Mouse (Mus musculus): Measurements from ENCODE around the gene Tec. TPM values are rescaled to one million over a fixed set of nuclear protein-coding genes. Genes with fewer than 3 reads are reported as not detected.

The Tec gene
- total and polyA plus RNA-seq, 3 experiments = 7.9 to 25.9 (median 20.1) TPM

- dilution Hi-C loops (cut with MboI; ENCODE audit: extremely low pct_ligation_motif_present, extremely low pct_unique_long_range_greater_than_20kb, low sequenced_read_pairs) = no loop called here
- TF ChIP-seq E2F4 (IDR thresholded peaks at IDR 0.05; ENCODE audit: insufficient replicate concordance, low read depth, low read length) (no peak), TCF12 (IDR thresholded peaks at IDR 0.05; ENCODE audit: low read depth, low read length) (no peak), USF2 (conservative IDR thresholded peaks at IDR 0.05; ENCODE audit: low read depth, low read length) (no peak), MAZ (IDR thresholded peaks at IDR 0.05; ENCODE audit: low read depth, low read length) (no peak), CHD2 (IDR thresholded peaks at IDR 0.05; ENCODE audit: low read length) (no peak), CHD1 (IDR thresholded peaks at IDR 0.05; ENCODE audit: low read depth, low read length) (no peak)
- peaks cover 5 to 65% of the 10 kb centered on the region in 2 experiments for H3K36me3 ChIP-seq (replicated peaks in 1 of 2; ENCODE audit: control insufficient read depth in 1 of 2, insufficient read depth in 1 of 2, low read length in 1 of 2)
- no peak overlapping the region for H3K9ac ChIP-seq (ENCODE audit: insufficient read depth, low read depth)
- in situ Hi-C loops (cut with MboI; ENCODE audit: low pct_ligation_motif_present, low pct_unique_long_range_greater_than_20kb, low sequenced_read_pairs) = no loop called here
- H3K27ac ChIP-seq (ENCODE audit: insufficient read depth, low read depth) = no peak overlapping the region
- H3K27me3 ChIP-seq (replicated peaks) = no peaks in the 10 kb centered on the region
- no peaks in the 10 kb centered on the region for H3K9me3 ChIP-seq (replicated peaks; ENCODE audit: low read length)
- no peak overlapping the region for H3K4me2 ChIP-seq (ENCODE audit: insufficient read depth, low read depth, poor library complexity, severe bottlenecking)
- peaks cover 0 to 9% of the 10 kb centered on the region in 2 experiments; a peak in 1 of 4 replicates for H3K4me1 ChIP-seq (ENCODE audit: control insufficient read depth in 1 of 2, insufficient read depth in 2 of 2)
- H3K79me2 ChIP-seq (replicated peaks; ENCODE audit: control insufficient read depth, extremely low read depth, insufficient read depth, poor library complexity, severe bottlenecking) = no peaks in the 10 kb centered on the region
- DNase-seq (ENCODE audit: extremely low read depth) = no peak
- H3K4me3 ChIP-seq (replicated peaks in 1 of 3; ENCODE audit: low read depth in 2 of 3, low read length in 2 of 3, poor library complexity in 1 of 3) = no peak overlapping the region
Measured at GRCm38 (mm10) chr5:72755035-72755434, 113.2 kb downstream of the Tec start.

DNA sequence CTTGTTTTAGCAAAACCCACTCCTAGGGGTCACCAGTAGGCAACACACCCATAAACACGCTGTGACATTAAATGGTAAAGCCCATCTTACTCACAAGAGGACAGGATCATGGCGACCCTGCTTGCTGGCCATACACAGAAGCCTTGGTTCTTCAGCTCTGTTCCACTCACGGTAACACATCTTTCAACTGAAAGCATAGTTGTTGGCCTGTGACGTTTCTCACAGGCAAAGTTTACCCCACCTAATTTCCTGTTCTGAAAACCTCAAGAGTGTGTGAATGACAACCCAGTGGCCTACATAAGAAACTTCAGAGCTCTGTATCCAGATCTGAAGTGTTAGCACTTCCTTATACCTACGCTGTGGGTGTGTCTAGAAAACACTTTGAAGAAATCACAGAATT lies 115.7 kb downstream of the Tec start, which contains the start of gene Txk:
TSS of gene Txk (minus strand) at position 193 of the 400 bp plus-strand sequence.
- in situ Hi-C loops (cut with MboI; ENCODE audit: low pct_ligation_motif_present, low pct_unique_long_range_greater_than_20kb, low sequenced_read_pairs) (no loop called here), dilution Hi-C loops (cut with MboI; ENCODE audit: extremely low pct_ligation_motif_present, extremely low pct_unique_long_range_greater_than_20kb, low sequenced_read_pairs) (no loop called here)
- no peak for DNase-seq (ENCODE audit: extremely low read depth)
- H3K27ac ChIP-seq (ENCODE audit: insufficient read depth, low read depth) = no peak within 1 kb of the TSS
- H3K4me1 ChIP-seq (ENCODE audit: control insufficient read depth in 1 of 2, insufficient read depth in 2 of 2) = peaks cover 0 to 9% of the 10 kb centered on the region in 2 experiments; a peak in 1 of 4 replicates
- TF ChIP-seq POLR2A (IDR thresholded peaks at IDR 0.05; ENCODE audit: low read depth, low read length) = no peak
- TF ChIP-seq TBP (conservative IDR thresholded peaks at IDR 0.05; ENCODE audit: low read depth, low read length) = no peak
- no peak for TF ChIP-seq MXI1 (IDR thresholded peaks at IDR 0.05; ENCODE audit: low read depth, low read length)
- no peak for TF ChIP-seq ZC3H11A (IDR thresholded peaks at IDR 0.05; ENCODE audit: low read depth, low read length)
- no peak for TF ChIP-seq TCF12 (IDR thresholded peaks at IDR 0.05; ENCODE audit: low read depth, low read length)
- no peak for TF ChIP-seq ZKSCAN1 (IDR thresholded peaks at IDR 0.05; ENCODE audit: borderline replicate concordance, low read depth, low read length)
- TF ChIP-seq SIN3A (IDR thresholded peaks at IDR 0.05; ENCODE audit: low read length) = no peak
- no peak for TF ChIP-seq BHLHE40 (IDR thresholded peaks at IDR 0.05; ENCODE audit: low read depth, low read length)
- no peak for TF ChIP-seq EP300 (IDR thresholded peaks at IDR 0.05; ENCODE audit: low read length)
- TF ChIP-seq NRF1 (IDR thresholded peaks at IDR 0.05; ENCODE audit: low read depth, low read length) = no peak
- TF ChIP-seq CHD2 (IDR thresholded peaks at IDR 0.05; ENCODE audit: low read length) = no peak
- TF ChIP-seq MYC (IDR thresholded peaks at IDR 0.05; ENCODE audit: low read depth, low read length) = no peak
- TF ChIP-seq USF1 (IDR thresholded peaks at IDR 0.05; ENCODE audit: low read depth, low read length) = no peak
- TF ChIP-seq CTCF (conservative IDR thresholded peaks at IDR 0.05 in 1 of 2, IDR thresholded peaks at IDR 0.05 in 1 of 2; ENCODE audit: low read depth in 2 of 2, low read length in 2 of 2) = no peak
- TF ChIP-seq ZNF384 (IDR thresholded peaks at IDR 0.05; ENCODE audit: low read depth, low read length) = no peak
- no peak for TF ChIP-seq JUN (IDR thresholded peaks at IDR 0.05; ENCODE audit: insufficient read depth, low read depth, low read length)
- TF ChIP-seq MAZ (IDR thresholded peaks at IDR 0.05; ENCODE audit: low read depth, low read length) = no peak
- TF ChIP-seq RAD21 (IDR thresholded peaks at IDR 0.05; ENCODE audit: low read depth, low read length) = no peak
- TF ChIP-seq IRF4 (IDR thresholded peaks at IDR 0.05; ENCODE audit: low read depth, low read length) = no peak
- TF ChIP-seq KAT2A (IDR thresholded peaks at IDR 0.05; ENCODE audit: insufficient replicate concordance, low read length) = no peak
- H3K36me3 ChIP-seq (replicated peaks in 1 of 2; ENCODE audit: control insufficient read depth in 1 of 2, insufficient read depth in 1 of 2, low read length in 1 of 2) = peaks cover 5 to 42% of the 10 kb centered on the region in 2 experiments
- no peak within 1 kb of the TSS for H3K9ac ChIP-seq (ENCODE audit: insufficient read depth, low read depth)
- H3K4me2 ChIP-seq (ENCODE audit: insufficient read depth, low read depth, poor library complexity, severe bottlenecking) = no peak within 1 kb of the TSS
- H3K4me3 ChIP-seq (replicated peaks in 1 of 3; ENCODE audit: low read depth in 2 of 3, low read length in 2 of 3, poor library complexity in 1 of 3) = no peak within 1 kb of the TSS
- no peaks in the 10 kb centered on the region for H3K79me2 ChIP-seq (replicated peaks; ENCODE audit: control insufficient read depth, extremely low read depth, insufficient read depth, poor library complexity, severe bottlenecking)
- no peaks in the 10 kb centered on the region for H3K9me3 ChIP-seq (replicated peaks; ENCODE audit: low read length)
- H3K27me3 ChIP-seq (replicated peaks) = no peaks in the 10 kb centered on the region

All from CH12.LX (cell line).